Mouse (Mus musculus) heart, adult 2 months (tissue): ENCODE results near the gene Cdh26.

Experiments used
- CTCF ChIP-seq: fragments of 200-600 bp; IDR thresholded peaks from 2 replicates; pipeline ENCODE4 v1.8.1; 2022; ENCODE audit warnings: antibody characterized with exemption, mild to moderate bottlenecking, moderate library complexity
- POLR2A ChIP-seq: fragments of 200-500 bp; IDR thresholded peaks from 2 replicates; pipeline ENCODE4 v1.6.1; 2011; ENCODE audit warnings: mild to moderate bottlenecking, low read depth, low read length, control low read depth; ENCODE audit not compliant: insufficient read depth

DNA sequence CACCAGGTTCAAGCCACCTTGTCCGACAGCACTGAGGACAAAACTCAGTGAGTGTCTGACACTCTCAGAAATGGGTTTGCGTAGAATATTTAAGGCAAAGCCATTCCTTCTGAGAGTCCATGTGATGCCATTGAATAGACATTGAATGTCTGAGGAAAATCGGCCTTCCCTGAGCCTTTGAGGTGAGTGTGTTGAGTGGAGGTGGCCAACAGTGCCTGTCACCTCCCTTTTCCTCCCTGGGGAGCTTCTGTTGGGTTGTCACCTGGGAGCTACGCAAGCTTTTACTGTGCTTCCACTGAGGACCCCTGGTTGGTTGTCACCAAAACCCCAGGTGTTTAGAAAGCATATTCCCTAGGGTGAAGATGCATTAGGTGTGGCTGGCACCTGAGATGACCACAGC, 1.7 kb upstream of the Cdh26 start:
- no peak for TF ChIP-seq CTCF
- no peak for TF ChIP-seq POLR2A
